Mouse (Mus musculus) intestine, embryonic 14.5 days (tissue): ENCODE results near the gene Ddrgk1. TPM values are rescaled to one million over a fixed set of nuclear protein-coding genes. Genes with fewer than 3 reads are reported as not detected.
A peak's percentile ranks its signal among the peaks of the same experiment; 100 is the strongest.

Experiments used
- ATAC-seq: fragments of 200-750 bp; cut with Nextera tagmentation; replicated peaks from 2 replicates; pipeline ENCODE4 v1.8.0; 2017; ENCODE audit warnings: low read depth, moderate number of reproducible peaks, moderate TSS enrichment, moderate library complexity; ENCODE audit not compliant: low FRiP score, low TSS enrichment
- DNase-seq: peaks from one replicate; pipeline ENCODE4 v3.0.0-alpha.2; 2018; ENCODE audit warnings: low spot score
- H3K27ac ChIP-seq: fragments of 300-500 bp; sonication (generic); 2 replicates; pipeline ENCODE4 v1.5.1; 2014; ENCODE audit warnings: low read depth, mild to moderate bottlenecking, control low read depth
- H3K27me3 ChIP-seq: fragments of 300-500 bp; sonication (generic); replicated peaks from 2 replicates; pipeline ENCODE4 v1.6.1; 2014; ENCODE audit warnings: low read length, control low read depth; ENCODE audit not compliant: control insufficient read depth, insufficient read depth
- H3K36me3 ChIP-seq: fragments of 300-500 bp; sonication (generic); 2 replicates; pipeline ENCODE4 v1.6.1; 2014; ENCODE audit warnings: low read length, control low read depth; ENCODE audit not compliant: control insufficient read depth, insufficient read depth
- H3K4me1 ChIP-seq: fragments of 300-500 bp; sonication (generic); replicated peaks from 2 replicates; pipeline ENCODE4 v1.6.1; 2014; ENCODE audit warnings: low read length, control low read depth, mixed read lengths; ENCODE audit not compliant: control insufficient read depth, insufficient read depth
- H3K4me2 ChIP-seq: fragments of 300-500 bp; sonication (generic); 2 replicates; pipeline ENCODE4 v1.6.1; 2014; ENCODE audit warnings: low read length
- H3K4me3 ChIP-seq: fragments of 300-500 bp; sonication (generic); 2 replicates; pipeline ENCODE4 v1.5.1; 2014; ENCODE audit warnings: low read depth, low read length, control low read depth, mixed read lengths
- H3K9ac ChIP-seq: fragments of 300-500 bp; sonication (generic); 2 replicates; pipeline ENCODE4 v1.6.1; 2014; ENCODE audit warnings: mild to moderate bottlenecking, low read length
- H3K9me3 ChIP-seq: fragments of 300-500 bp; sonication (generic); 2 replicates; pipeline ENCODE4 v1.6.1; 2016; ENCODE audit warnings: low read length, control low read depth; ENCODE audit not compliant: control insufficient read depth
- WGBS: fragments of 180-500 bp; shearing (Covaris S2); extraction: QIAGEN DNeasy Blood & Tissue Kit; methylation state at CpG from one replicate; pipeline ENCODE4 v1.1.7; 2014; 5-methylcytosine and 5-hydroxymethylcytosine counted together
- polyA plus RNA-seq: library from polyadenylated mRNA; unstranded; fragments of >200 nt; fragmentation: Nextera tagmentation; extraction: Ambion mirVana; gene quantifications from 2 replicates; pipeline ENCODE4 v1.2.1, GENCODE M21; 2014

The Ddrgk1 gene
- polyA plus RNA-seq, 1 experiment from 2014 or later, result 67.9 TPM

- ATAC-seq (peak; percentile 88), DNase-seq (peak; percentile 91)
- no peaks in the 10 kb centered on the region for H3K4me1 ChIP-seq
- no peak within 1 kb of the TSS for H3K27ac ChIP-seq
- H3K4me2 ChIP-seq, result peak within 1 kb of the TSS; percentile 92
- peak within 1 kb of the TSS; percentile 41 for H3K4me3 ChIP-seq
- 3% methylated on average over 39 of the region's 40 CpGs for WGBS
- no peaks in the 10 kb centered on the region for H3K9me3 ChIP-seq
- peak within 1 kb of the TSS; percentile 44 for H3K9ac ChIP-seq
- no peaks in the 10 kb centered on the region for H3K36me3 ChIP-seq
- 0 out of 2 replicates have a peak, but pooled peaks cover 5% of the 10 kb centered on the region for H3K27me3 ChIP-seq
Measured at GRCm38 (mm10) chr2:130642684-130643369, 21.6 kb downstream of the Ddrgk1 start, which contains the start of gene Lzts3. Gene Lzts3 (minus strand): TSS chr2:130642803.

GRCm38 (mm10) chr2:130642197-130642660, 22.2 kb downstream of the Ddrgk1 start:
- no peaks in the 10 kb centered on the region for H3K4me1 ChIP-seq
- DNase-seq, result no peak
- ATAC-seq, result peak; percentile 38; the same call in 1 of the 2 replicates
- H3K9ac ChIP-seq, result peak overlapping the region; percentile 44
- H3K27ac ChIP-seq, result no peak overlapping the region
- no peaks in the 10 kb centered on the region for H3K36me3 ChIP-seq
- WGBS, result 0% methylated on average over 20 of the region's 27 CpGs
- H3K4me3 ChIP-seq, result peak overlapping the region; percentile 41
- peaks cover 11% of the 10 kb centered on the region for H3K27me3 ChIP-seq
- peak overlapping the region; percentile 92 for H3K4me2 ChIP-seq
- H3K9me3 ChIP-seq, result no peaks in the 10 kb centered on the region

GRCm38 (mm10) chr2:130641351-130642025, 23.0 kb downstream of the Ddrgk1 start:
- Histone ChIP-seq H3K4me3 (peak overlapping the region; percentile 41; the same call in 1 of the 2 replicates), H3K4me2 (peak overlapping the region; percentile 92), H3K27ac (no peak overlapping the region), H3K9ac (no peak overlapping the region), H3K9me3 (no peaks in the 10 kb centered on the region), H3K27me3 (peaks cover 18% of the 10 kb centered on the region), H3K36me3 (no peaks in the 10 kb centered on the region), H3K4me1 (no peaks in the 10 kb centered on the region)
- WGBS, result 43% methylated on average over 6 of the region's 6 CpGs
- ATAC-seq (no peak), DNase-seq (no peak)

GRCm38 (mm10) chr2:130639276-130639675, 25.2 kb downstream of the Ddrgk1 start:
- H3K27ac ChIP-seq, result peak overlapping the region; percentile 80; the same call in 1 of the 2 replicates
- no peak overlapping the region for H3K4me3 ChIP-seq
- WGBS, result 69% methylated on average over 6 of the region's 6 CpGs

GRCm38 (mm10) chr2:130638101-130638611, 26.3 kb downstream of the Ddrgk1 start:
- peak; percentile 73 for DNase-seq
- Histone ChIP-seq H3K9me3 (no peaks in the 10 kb centered on the region), H3K27ac (peak overlapping the region; percentile 80), H3K4me3 (peak overlapping the region; percentile 20), H3K4me2 (peak overlapping the region; percentile 38), H3K9ac (peak overlapping the region; percentile 4; the same call in 1 of the 2 replicates), H3K36me3 (no peaks in the 10 kb centered on the region), H3K27me3 (peaks cover 47% of the 10 kb centered on the region), H3K4me1 (peaks cover 15% of the 10 kb centered on the region)
- ATAC-seq, result peak; percentile 59
- WGBS, result 30% methylated on average over 16 of the region's 16 CpGs

More at GRCm38 (mm10) chr2:130639276-130639675, 25.2 kb downstream of the Ddrgk1 start:
- Histone ChIP-seq H3K4me1 (peaks cover 13% of the 10 kb centered on the region), H3K9ac (no peak overlapping the region), H3K9me3 (no peaks in the 10 kb centered on the region), H3K4me2 (no peak overlapping the region), H3K36me3 (no peaks in the 10 kb centered on the region), H3K27me3 (peaks cover 39% of the 10 kb centered on the region)
- DNase-seq, result no peak
- no peak for ATAC-seq

- Histone ChIP-seq H3K36me3 (no peaks in the 10 kb centered on the region), H3K27me3 (peaks cover 47% of the 10 kb centered on the region), H3K9me3 (no peaks in the 10 kb centered on the region), H3K27ac (no peak overlapping the region), H3K9ac (no peak overlapping the region), H3K4me3 (no peak overlapping the region), H3K4me1 (peaks cover 15% of the 10 kb centered on the region), H3K4me2 (no peak overlapping the region; the same call in 1 of the 2 replicates)
- 28% methylated on average over 21 of the region's 21 CpGs for WGBS
- ATAC-seq (no peak), DNase-seq (no peak)
Measured at GRCm38 (mm10) chr2:130635847-130636246, 28.6 kb downstream of the Ddrgk1 start.

GRCm38 (mm10) chr2:130634739-130635411, 29.6 kb downstream of the Ddrgk1 start:
- 6% methylated on average over 38 of the region's 38 CpGs for WGBS
- peaks cover 15% of the 10 kb centered on the region for H3K4me1 ChIP-seq
- peak overlapping the region; percentile 69 for H3K4me2 ChIP-seq
- no peaks in the 10 kb centered on the region for H3K36me3 ChIP-seq
- peaks cover 47% of the 10 kb centered on the region for H3K27me3 ChIP-seq
- ATAC-seq (no peak; the same call in 1 of the 2 replicates), DNase-seq (peak; percentile 72)
- peak overlapping the region; percentile 37 for H3K4me3 ChIP-seq
- H3K27ac ChIP-seq, result no peak overlapping the region
- peak overlapping the region; percentile 35 for H3K9ac ChIP-seq
- H3K9me3 ChIP-seq, result no peaks in the 10 kb centered on the region
